Mouse (Mus musculus) myocyte (in vitro differentiated cells): Measurements from ENCODE around the gene Tectb. TPM values are rescaled to one million over a fixed set of nuclear protein-coding genes. Genes with fewer than 3 reads are reported as not detected.

ENCODE experiments used
- H3K27me3 ChIP-seq: one replicate; pipeline ENCODE4 v1.6.1; 2011; ENCODE audit not compliant: control insufficient read depth, insufficient read depth, insufficient read length
- H3K36me3 ChIP-seq: one replicate; pipeline ENCODE4 v1.6.1; 2011; ENCODE audit not compliant: control insufficient read depth, insufficient read depth
- H3K4me2 ChIP-seq: one replicate; pipeline ENCODE4 v1.6.1; 2011; ENCODE audit warnings: low read depth, control low read depth
- H3K4me3 ChIP-seq: one replicate; pipeline ENCODE4 v1.5.1; 2011; ENCODE audit warnings: mild to moderate bottlenecking, control low read depth, moderate library complexity
- H3K79me2 ChIP-seq: one replicate; pipeline ENCODE4 v1.6.1; 2011; ENCODE audit not compliant: control insufficient read depth, insufficient read depth
- H3ac ChIP-seq: one replicate; pipeline ENCODE4 v1.6.1; 2011; ENCODE audit not compliant: control insufficient read depth, insufficient read length
- CEBPB ChIP-seq: IDR thresholded peaks from 2 replicates; pipeline ENCODE4 v1.6.1; 2011; ENCODE audit warnings: mild to moderate bottlenecking, moderate library complexity; ENCODE audit not compliant: poor library complexity, insufficient read depth, severe bottlenecking
- E2F4 ChIP-seq: IDR thresholded peaks from one replicate; pipeline ENCODE4 v1.6.1; 2011; ENCODE audit warnings: mild to moderate bottlenecking, control low read depth, moderate library complexity; ENCODE audit not compliant: insufficient read depth
- MAX ChIP-seq: IDR thresholded peaks from one replicate; pipeline ENCODE4 v1.6.1; 2011; ENCODE audit warnings: low read depth, mild to moderate bottlenecking, control low read depth
- MYOD1 ChIP-seq, 3 experiments: IDR thresholded peaks; one replicate each; pipeline ENCODE4 v1.6.1; 2011; ENCODE audit warnings: control low read depth in 2 of 3, low read depth in 2 of 3, mild to moderate bottlenecking in 2 of 3, moderate library complexity in 1 of 3; ENCODE audit not compliant: insufficient read length in 2 of 3, control insufficient read depth in 1 of 3
- MYOG ChIP-seq, 3 experiments: IDR thresholded peaks; one replicate each; pipeline ENCODE4 v1.6.1; 2011; ENCODE audit warnings: control low read depth in 2 of 3, low read depth in 2 of 3, mild to moderate bottlenecking in 2 of 3; ENCODE audit not compliant: insufficient read length in 2 of 3, control insufficient read depth in 1 of 3, insufficient read depth in 1 of 3
- POLR2A ChIP-seq: IDR thresholded peaks from one replicate; pipeline ENCODE4 v1.6.1; 2011; ENCODE audit warnings: low read depth, mild to moderate bottlenecking, control low read depth, moderate library complexity; ENCODE audit not compliant: insufficient read length
- POLR2AphosphoS2 ChIP-seq: IDR thresholded peaks from one replicate; pipeline ENCODE4 v1.6.1; 2011; ENCODE audit warnings: low read depth, control low read depth; ENCODE audit not compliant: insufficient read length
- REST ChIP-seq: IDR thresholded peaks from one replicate; pipeline ENCODE4 v1.6.1; 2011; ENCODE audit warnings: mild to moderate bottlenecking, control low read depth, moderate library complexity; ENCODE audit not compliant: insufficient read depth, insufficient read length
- SRF ChIP-seq: IDR thresholded peaks from one replicate; pipeline ENCODE4 v1.6.1; 2011; ENCODE audit warnings: low read depth; ENCODE audit not compliant: control insufficient read depth, insufficient read length
- TCF12 ChIP-seq: IDR thresholded peaks from one replicate; pipeline ENCODE4 v1.6.1; 2011; ENCODE audit warnings: mild to moderate bottlenecking, control low read depth; ENCODE audit not compliant: poor library complexity, insufficient read depth, severe bottlenecking
- TCF3 ChIP-seq: IDR thresholded peaks from one replicate; pipeline ENCODE4 v1.6.1; 2011; ENCODE audit warnings: low read depth, control low read depth; ENCODE audit not compliant: insufficient read length
- USF1 ChIP-seq: IDR thresholded peaks from one replicate; pipeline ENCODE4 v1.6.1; 2011; ENCODE audit warnings: low read depth, mild to moderate bottlenecking, control low read depth, moderate library complexity
- polyA plus RNA-seq: library from polyadenylated mRNA; unstranded; fragments of >200 nt; fragmentation: generic; extraction: Trizol; gene quantifications from one replicate; pipeline ENCODE4 v1.2.1, GENCODE M21; 2012; ENCODE audit warnings: missing spikeins

The Tectb gene
- polyA plus RNA-seq, 1 experiment, result not detected

GRCm38 (mm10) chr19:55152983-55153382, 27.6 kb upstream of the Tectb start:
- TF ChIP-seq POLR2AphosphoS2 (no peak), TCF12 (no peak), REST (no peak), MYOD1 (IDR thresholded peaks at IDR 0.05; ENCODE audit: control insufficient read depth in 1 of 3, insufficient read length in 2 of 3, low read depth in 2 of 3) (no peak), USF1 (no peak), CEBPB (no peak), MYOG (IDR thresholded peaks at IDR 0.05; ENCODE audit: control insufficient read depth in 1 of 3, insufficient read depth in 1 of 3, insufficient read length in 2 of 3, low read depth in 2 of 3) (no peak), E2F4 (no peak), POLR2A (no peak), SRF (no peak), TCF3 (no peak), MAX (no peak)
- Histone ChIP-seq H3K4me2 (no peak overlapping the region), H3ac (no peak overlapping the region), H3K27me3 (no peaks in the 10 kb centered on the region), H3K79me2 (no peaks in the 10 kb centered on the region), H3K36me3 (no peaks in the 10 kb centered on the region), H3K4me3 (no peak overlapping the region)

DNA sequence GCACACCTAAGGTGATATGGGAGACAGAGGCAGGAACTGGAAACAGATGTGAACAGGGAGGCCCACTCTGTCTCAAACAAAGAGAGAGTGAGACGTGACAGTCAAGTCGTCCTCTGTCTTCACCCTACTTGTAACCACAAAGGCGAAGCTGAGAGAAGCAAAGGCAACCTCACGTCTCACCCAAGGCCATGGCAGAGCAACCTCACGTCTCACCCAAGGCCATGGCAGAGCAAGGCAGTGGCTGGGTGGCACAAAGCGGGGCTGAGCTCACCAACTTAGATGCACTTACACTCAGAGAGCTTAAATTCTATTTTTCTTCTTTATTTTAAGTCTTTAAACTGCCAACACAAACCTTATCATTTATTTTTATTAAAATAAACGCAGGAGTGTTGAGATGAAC, 23.5 kb upstream of the Tectb start:
- Histone ChIP-seq H3ac (no peak overlapping the region), H3K4me2 (no peak overlapping the region), H3K27me3 (peaks cover 9% of the 10 kb centered on the region), H3K36me3 (no peaks in the 10 kb centered on the region), H3K79me2 (no peaks in the 10 kb centered on the region), H3K4me3 (no peak overlapping the region)
- TF ChIP-seq MAX (no peak), E2F4 (no peak), MYOD1 (IDR thresholded peaks at IDR 0.05; ENCODE audit: control insufficient read depth in 1 of 3, insufficient read length in 2 of 3, low read depth in 2 of 3) (no peak), USF1 (no peak), POLR2AphosphoS2 (no peak), MYOG (IDR thresholded peaks at IDR 0.05; ENCODE audit: control insufficient read depth in 1 of 3, insufficient read depth in 1 of 3, insufficient read length in 2 of 3, low read depth in 2 of 3) (no peak), REST (no peak), SRF (no peak), TCF12 (no peak), POLR2A (no peak), TCF3 (no peak), CEBPB (no peak)

DNA sequence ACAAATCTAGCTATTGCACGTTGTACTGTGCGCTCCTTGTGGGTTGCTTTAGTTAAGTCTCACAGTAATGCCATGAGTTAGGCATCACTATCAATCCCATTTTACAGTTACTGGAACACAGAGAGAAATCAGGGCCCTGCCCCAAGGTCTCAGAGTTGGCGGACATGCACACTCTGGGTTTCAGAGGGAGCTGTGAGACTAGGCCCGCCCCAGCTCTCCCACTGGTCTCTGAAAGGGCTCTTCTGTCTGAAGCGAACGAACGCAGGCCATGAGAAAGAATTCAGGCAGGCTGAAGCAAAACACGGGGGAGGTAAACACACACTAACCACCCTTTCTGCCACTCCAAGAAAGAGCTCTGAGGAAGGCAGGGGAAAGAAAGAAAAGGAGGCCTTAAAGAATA, 21.9 kb upstream of the Tectb start:
- Histone ChIP-seq H3K27me3 (peaks cover 9% of the 10 kb centered on the region), H3K36me3 (no peaks in the 10 kb centered on the region), H3K4me2 (no peak overlapping the region), H3K79me2 (no peaks in the 10 kb centered on the region), H3ac (no peak overlapping the region), H3K4me3 (no peak overlapping the region)
- TF ChIP-seq USF1 (no peak), TCF12 (no peak), MYOD1 (IDR thresholded peaks at IDR 0.05; ENCODE audit: control insufficient read depth in 1 of 3, insufficient read length in 2 of 3, low read depth in 2 of 3) (no peak), POLR2AphosphoS2 (no peak), POLR2A (no peak), SRF (no peak)

GRCm38 (mm10) chr19:55159826-55160225, 20.7 kb upstream of the Tectb start:
- Histone ChIP-seq H3K79me2 (no peaks in the 10 kb centered on the region), H3K27me3 (peaks cover 9% of the 10 kb centered on the region), H3K4me3 (no peak overlapping the region), H3K36me3 (no peaks in the 10 kb centered on the region), H3K4me2 (no peak overlapping the region), H3ac (no peak overlapping the region)
- TF ChIP-seq CEBPB (no peak), SRF (no peak), MAX (no peak), E2F4 (no peak), TCF12 (no peak)

- TF ChIP-seq MYOD1 (IDR thresholded peaks at IDR 0.05; ENCODE audit: control insufficient read depth in 1 of 3, insufficient read length in 2 of 3, low read depth in 2 of 3) (no peak), POLR2AphosphoS2 (no peak), MYOG (IDR thresholded peaks at IDR 0.05; ENCODE audit: control insufficient read depth in 1 of 3, insufficient read depth in 1 of 3, insufficient read length in 2 of 3, low read depth in 2 of 3) (no peak), TCF3 (no peak), SRF (no peak), TCF12 (no peak), CEBPB (no peak)
- Histone ChIP-seq H3K27me3 (peaks cover 9% of the 10 kb centered on the region), H3K79me2 (no peaks in the 10 kb centered on the region), H3K36me3 (no peaks in the 10 kb centered on the region), H3K4me3 (no peak overlapping the region), H3K4me2 (no peak overlapping the region), H3ac (no peak overlapping the region)
Measured at GRCm38 (mm10) chr19:55162271-55162670, 18.3 kb upstream of the Tectb start.
